Comparison of ENCODE assay signal across 21 mouse cellular contexts in the genomic region with DNA sequence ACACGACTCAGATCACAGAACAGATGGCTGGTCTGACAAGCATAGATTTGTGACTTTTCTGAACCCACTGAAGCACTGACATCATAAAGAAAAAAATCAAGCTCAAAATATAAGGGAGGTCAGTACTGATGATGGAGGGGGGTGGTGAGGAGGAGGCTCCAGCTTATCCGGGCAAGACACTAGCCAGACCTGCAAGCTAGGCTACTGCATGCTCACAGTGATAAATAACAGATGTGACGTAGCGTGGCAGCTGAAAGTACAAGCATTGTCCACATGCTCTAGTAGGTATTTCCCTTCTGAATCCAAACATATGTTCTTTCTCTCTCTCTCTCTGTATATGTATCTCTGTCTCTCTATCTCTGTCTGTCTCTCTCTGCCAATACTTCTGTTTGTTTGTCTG.
DNase-seq lines count a peak whose midpoint lies in the region; ATAC-seq lines count a peak whose summit lies in the region.
"Had no signal": no experiment of that assay in that cellular context is flagged by ENCODE, and none has a peak within 500 bp of the region (broad histone marks: within the 10 kb centered on the region; RNA-seq: fewer than 3 reads in every experiment).

No protein-coding gene starts in this region.

- no peak overlapping the region for H3K27ac ChIP-seq in forebrain, embryonic 14.5 days (ENCODE audit: low read depth, low read length)
- no peak overlapping the region for H3K27ac ChIP-seq in forebrain, embryonic 12.5 days
- H3K27ac ChIP-seq: embryonic facial prominence, embryonic 15.5 days; hindbrain, embryonic 13.5 days; limb, embryonic 13.5 days; liver, embryonic 14.5 days; midbrain, embryonic 13.5 days had no signal

- WGBS in forebrain, embryonic 14.5 days: 70% methylated on average over 4 of the region's 4 CpGs
- WGBS in forebrain, embryonic 12.5 days: 76% methylated on average over 4 of the region's 4 CpGs

- H3K4me1 ChIP-seq in forebrain, embryonic 14.5 days (ENCODE audit: control insufficient read depth, insufficient read depth, low read length): no peaks in the 10 kb centered on the region
- H3K4me1 ChIP-seq in forebrain, embryonic 12.5 days: peaks cover 2% of the 10 kb centered on the region; the same call in 1 of the 2 replicates
- H3K4me1 ChIP-seq: embryonic facial prominence, embryonic 15.5 days had no signal

- ATAC-seq in forebrain, embryonic 14.5 days: no peak
- no peak for ATAC-seq in forebrain, embryonic 12.5 days (ENCODE audit: low FRiP score)
- ATAC-seq: activated CD4-positive, CD25-positive, alpha-beta regulatory T cell, adult 4 months; lung, postnatal 0 days; midbrain, embryonic 13.5 days had no signal

- H3K9ac ChIP-seq in forebrain, embryonic 14.5 days (ENCODE audit: low read length): no peak overlapping the region
- no peak overlapping the region for H3K9ac ChIP-seq in forebrain, embryonic 12.5 days
- H3K9ac ChIP-seq: embryonic facial prominence, embryonic 15.5 days; heart, embryonic 12.5 days; hindbrain, embryonic 13.5 days; limb, embryonic 13.5 days; liver, embryonic 14.5 days; midbrain, embryonic 13.5 days had no signal

- H3K36me3 ChIP-seq in forebrain, embryonic 14.5 days (ENCODE audit: control insufficient read depth, insufficient read depth, low read length): no peaks in the 10 kb centered on the region
- H3K36me3 ChIP-seq in forebrain, embryonic 12.5 days (replicated peaks): no peaks in the 10 kb centered on the region
- H3K36me3 ChIP-seq: embryonic facial prominence, embryonic 15.5 days; G1E; heart, embryonic 12.5 days; hindbrain, embryonic 13.5 days; limb, embryonic 13.5 days; midbrain, embryonic 13.5 days had no signal

- no peak overlapping the region for H3K4me2 ChIP-seq in forebrain, embryonic 14.5 days (ENCODE audit: low read length)
- no peak overlapping the region for H3K4me2 ChIP-seq in forebrain, embryonic 12.5 days
- H3K4me2 ChIP-seq: embryonic facial prominence, embryonic 15.5 days; heart, embryonic 12.5 days; hindbrain, embryonic 13.5 days; limb, embryonic 13.5 days; midbrain, embryonic 13.5 days had no signal

- no peaks in the 10 kb centered on the region for H3K27me3 ChIP-seq in forebrain, embryonic 14.5 days (replicated peaks; ENCODE audit: control insufficient read depth, insufficient read depth, low read length)
- H3K27me3 ChIP-seq in forebrain, embryonic 12.5 days: no peaks in the 10 kb centered on the region
- H3K27me3 ChIP-seq: embryonic facial prominence, embryonic 15.5 days; heart, embryonic 12.5 days; hindbrain, embryonic 13.5 days; limb, embryonic 13.5 days; midbrain, embryonic 13.5 days had no signal

- no peak overlapping the region for H3K4me3 ChIP-seq in forebrain, embryonic 14.5 days (ENCODE audit: low read depth, low read length)
- no peak overlapping the region for H3K4me3 ChIP-seq in forebrain, embryonic 12.5 days (replicated peaks)
- H3K4me3 ChIP-seq: embryonic facial prominence, embryonic 15.5 days; heart, embryonic 12.5 days; hindbrain, embryonic 13.5 days; limb, embryonic 13.5 days; midbrain, embryonic 13.5 days had no signal

- DNase-seq in forebrain, embryonic 14.5 days (ENCODE audit: low spot score): peak; percentile 1
- DNase-seq in retina, embryonic 14.5 days (ENCODE audit: low spot score): peak; percentile 3
- DNase-seq in retina, postnatal 1 day: no peak
- peak; percentile 54 for DNase-seq in forelimb bud, embryonic 11.5 days (ENCODE audit: low read depth, low spot score)
- no peak for DNase-seq in thymus, postnatal 36 days
- no peak for DNase-seq in adrenal gland, adult 18-20 months (ENCODE audit: low spot score in 2 of 2)
- DNase-seq: adrenal gland, postnatal 14 days; cerebellum, adult 11-12 months; cerebellum, postnatal 25 days; kidney, adult 8-10 months; thymus, postnatal 14 days had no signal

- no peaks in the 10 kb centered on the region for H3K9me3 ChIP-seq in forebrain, embryonic 14.5 days (replicated peaks; ENCODE audit: control insufficient read depth, low read length)
- no peaks in the 10 kb centered on the region for H3K9me3 ChIP-seq in forebrain, embryonic 12.5 days
- H3K9me3 ChIP-seq: embryonic facial prominence, embryonic 15.5 days; heart, embryonic 12.5 days; hindbrain, embryonic 13.5 days; limb, embryonic 13.5 days; midbrain, embryonic 13.5 days had no signal

Comparison
In these comparisons a context has a peak if more than half of its experiments do, and no peak if none do; other contexts are left out.
1. DNase-seq: peak in forebrain, embryonic 14.5 days (single experiment), retina, embryonic 14.5 days (single experiment) and forelimb bud, embryonic 11.5 days (single experiment); none in retina, postnatal 1 day (single experiment), thymus, postnatal 36 days (0 of 2) and adrenal gland, adult 18-20 months (0 of 2).